Mouse (Mus musculus): ENCODE measurements around the gene Fem1a. TPM values are rescaled to one million over a fixed set of nuclear protein-coding genes. Genes with fewer than 3 reads are reported as not detected.
"Not testable (repeated sequence)": the region's sequence is repeated elsewhere in the genome, so short reads cannot be mapped to it uniquely, and the experiment has no call there.

Gene Fem1a
- polyA plus RNA-seq, 1 experiment = 10.8 TPM

- TF ChIP-seq POLR2A (IDR thresholded peaks at IDR 0.05; ENCODE audit: borderline replicate concordance, control insufficient read depth, low read depth, low read length) (0 out of 2 replicates have a peak, but pooled peaks have one; percentile 7), CTCF (IDR thresholded peaks at IDR 0.05; ENCODE audit: control insufficient read depth, insufficient read depth, low read length) (no peak)
- Histone ChIP-seq H3K4me3 (replicated peaks; ENCODE audit: control insufficient read depth, low read depth, low read length) (no peak overlapping the region), H3K4me1 (ENCODE audit: control insufficient read depth, insufficient read depth, low read length) (no peaks in the 10 kb centered on the region), H3K27ac (ENCODE audit: control insufficient read depth, insufficient read depth, low read depth, low read length, poor library complexity) (no peak overlapping the region)
- WGBS = 4% methylated on average over 33 of the region's 33 CpGs
Observed at GRCm38 (mm10) chr17:56241541-56242401, 14.8 kb upstream of the Fem1a start.

- Histone ChIP-seq H3K4me1 (ENCODE audit: control insufficient read depth, insufficient read depth, low read length) (no peaks in the 10 kb centered on the region), H3K27ac (ENCODE audit: control insufficient read depth, insufficient read depth, low read depth, low read length, poor library complexity) (no peak overlapping the region), H3K4me3 (replicated peaks; ENCODE audit: control insufficient read depth, low read depth, low read length) (no peak overlapping the region)
- WGBS = 71% methylated on average over 7 of the region's 7 CpGs
- TF ChIP-seq POLR2A (IDR thresholded peaks at IDR 0.05; ENCODE audit: borderline replicate concordance, control insufficient read depth, low read depth, low read length) (no peak), CTCF (IDR thresholded peaks at IDR 0.05; ENCODE audit: control insufficient read depth, insufficient read depth, low read length) (no peak)
Observed at GRCm38 (mm10) chr17:56245608-56246007, 11.0 kb upstream of the Fem1a start.

- no peaks in the 10 kb centered on the region for H3K4me1 ChIP-seq (ENCODE audit: control insufficient read depth, insufficient read depth, low read length)
- no peak overlapping the region for H3K4me3 ChIP-seq (replicated peaks; ENCODE audit: control insufficient read depth, low read depth, low read length)
- H3K27ac ChIP-seq (ENCODE audit: control insufficient read depth, insufficient read depth, low read depth, low read length, poor library complexity) = no peak overlapping the region
- TF ChIP-seq CTCF (IDR thresholded peaks at IDR 0.05; ENCODE audit: control insufficient read depth, insufficient read depth, low read length) (peak; percentile 61), POLR2A (IDR thresholded peaks at IDR 0.05; ENCODE audit: borderline replicate concordance, control insufficient read depth, low read depth, low read length) (no peak)
- WGBS = under 1% methylated on average over 6 of the region's 6 CpGs
Observed at GRCm38 (mm10) chr17:56251136-56251829, 5.3 kb upstream of the Fem1a start.

DNA sequence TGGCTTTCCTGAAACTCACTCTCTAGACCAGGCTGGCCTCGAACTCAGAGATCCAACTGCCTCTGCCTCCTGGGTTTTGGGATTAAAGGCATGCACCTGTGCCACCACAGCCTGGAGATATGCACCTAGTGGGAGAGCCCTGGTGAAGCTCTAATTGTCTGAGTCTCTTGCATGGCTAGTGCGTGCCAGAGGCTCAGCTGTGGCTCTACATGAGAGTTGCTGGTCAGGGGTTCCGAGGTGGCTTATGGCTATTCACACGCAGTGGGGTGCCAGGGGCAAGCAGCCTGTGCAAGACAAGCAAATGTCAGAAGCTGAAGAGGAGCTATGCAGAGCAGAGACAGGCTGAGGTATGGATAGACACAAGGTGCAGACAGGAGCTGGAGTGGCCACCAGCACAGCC, 1.9 kb upstream of the Fem1a start:
- TF ChIP-seq CTCF (IDR thresholded peaks at IDR 0.05; ENCODE audit: control insufficient read depth, insufficient read depth, low read length) (no peak), POLR2A (IDR thresholded peaks at IDR 0.05; ENCODE audit: borderline replicate concordance, control insufficient read depth, low read depth, low read length) (no peak)
- Histone ChIP-seq H3K27ac (ENCODE audit: control insufficient read depth, insufficient read depth, low read depth, low read length, poor library complexity) (no peak overlapping the region), H3K4me1 (ENCODE audit: control insufficient read depth, insufficient read depth, low read length) (no peaks in the 10 kb centered on the region; the same call in 1 of the 2 replicates), H3K4me3 (replicated peaks; ENCODE audit: control insufficient read depth, low read depth, low read length) (no peak overlapping the region)
- WGBS = 81% methylated on average over 4 of the region's 4 CpGs

DNA sequence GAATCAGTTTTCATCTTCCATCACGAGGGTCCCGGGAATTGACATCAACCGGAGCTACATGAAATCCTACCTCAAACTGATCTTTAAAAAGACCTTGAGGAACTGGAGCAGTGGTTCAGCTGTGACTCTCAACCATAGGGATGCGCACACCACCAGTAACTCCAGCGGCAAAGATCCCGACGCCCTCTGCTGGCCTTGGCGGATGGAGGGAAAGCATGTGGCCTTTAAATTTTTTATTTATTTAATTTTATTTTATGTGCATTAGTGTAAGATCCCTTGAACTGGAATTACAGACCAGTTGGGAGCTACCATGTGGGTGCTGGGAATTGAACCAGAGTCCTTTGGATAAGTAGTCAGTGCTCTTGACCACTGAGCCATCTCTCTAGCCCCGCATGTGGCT, 1.2 kb upstream of the Fem1a start:
- H3K4me1 ChIP-seq (ENCODE audit: control insufficient read depth, insufficient read depth, low read length) = no peaks in the 10 kb centered on the region; the same call in 1 of the 2 replicates
- no peak overlapping the region for H3K27ac ChIP-seq (ENCODE audit: control insufficient read depth, insufficient read depth, low read depth, low read length, poor library complexity)
- TF ChIP-seq POLR2A (IDR thresholded peaks at IDR 0.05; ENCODE audit: borderline replicate concordance, control insufficient read depth, low read depth, low read length) (no peak), CTCF (IDR thresholded peaks at IDR 0.05; ENCODE audit: control insufficient read depth, insufficient read depth, low read length) (0 out of 2 replicates have a peak, but pooled peaks have one; percentile 4)
- WGBS = 14% methylated on average over 9 of the region's 9 CpGs
- H3K4me3 ChIP-seq (replicated peaks; ENCODE audit: control insufficient read depth, low read depth, low read length) = no peak overlapping the region

- Histone ChIP-seq H3K4me3 (replicated peaks; ENCODE audit: control insufficient read depth, low read depth, low read length) (peak overlapping the region; percentile 74), H3K27ac (ENCODE audit: control insufficient read depth, insufficient read depth, low read depth, low read length, poor library complexity) (peak overlapping the region; percentile 83), H3K4me1 (ENCODE audit: control insufficient read depth, insufficient read depth, low read length) (no peaks in the 10 kb centered on the region; the same call in 1 of the 2 replicates)
- TF ChIP-seq CTCF (IDR thresholded peaks at IDR 0.05; ENCODE audit: control insufficient read depth, insufficient read depth, low read length) (peak; percentile 95), POLR2A (IDR thresholded peaks at IDR 0.05; ENCODE audit: borderline replicate concordance, control insufficient read depth, low read depth, low read length) (peak; percentile 75; the same call in 1 of the 2 replicates)
- WGBS = under 1% methylated on average over 32 of the region's 32 CpGs
Observed at GRCm38 (mm10) chr17:56255863-56256238, 759 bp upstream of the Fem1a start.

DNA sequence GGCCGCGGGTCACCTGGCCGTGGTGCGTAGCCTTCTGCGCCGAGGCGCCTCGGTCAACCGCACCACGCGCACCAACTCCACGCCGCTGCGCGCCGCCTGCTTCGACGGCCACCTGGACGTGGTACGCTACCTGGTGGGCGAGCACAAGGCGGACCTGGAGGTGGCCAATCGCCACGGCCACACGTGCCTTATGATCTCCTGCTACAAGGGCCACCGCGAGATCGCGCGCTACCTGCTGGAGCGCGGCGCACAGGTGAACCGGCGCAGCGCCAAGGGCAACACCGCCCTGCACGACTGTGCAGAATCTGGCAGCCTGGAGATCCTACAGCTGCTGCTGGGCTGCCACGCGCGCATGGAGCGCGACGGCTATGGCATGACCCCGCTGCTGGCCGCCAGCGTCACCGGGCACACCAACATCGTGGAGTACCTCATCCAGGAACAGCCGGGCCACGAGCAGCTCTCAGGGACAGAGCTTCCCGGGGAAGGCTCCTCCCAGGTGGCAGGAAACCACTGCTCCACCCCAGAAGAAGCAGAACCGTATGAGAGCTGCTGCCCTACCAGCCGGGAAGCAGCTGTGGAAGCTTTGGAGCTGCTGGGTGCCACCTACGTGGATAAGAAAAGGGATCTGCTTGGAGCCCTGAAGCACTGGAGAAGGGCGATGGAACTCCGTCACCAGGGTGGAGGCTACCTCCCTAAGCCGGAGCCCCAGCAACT, 728 bp downstream of the Fem1a start:
- Histone ChIP-seq H3K4me3 (replicated peaks; ENCODE audit: control insufficient read depth, low read depth, low read length) (peak overlapping the region; percentile 85), H3K27ac (ENCODE audit: control insufficient read depth, insufficient read depth, low read depth, low read length, poor library complexity) (peak overlapping the region; percentile 63), H3K4me1 (ENCODE audit: control insufficient read depth, insufficient read depth, low read length) (no peaks in the 10 kb centered on the region; the same call in 1 of the 2 replicates)
- 6% methylated on average over 56 of the region's 58 CpGs for WGBS
- no peak for TF ChIP-seq POLR2A (IDR thresholded peaks at IDR 0.05; ENCODE audit: borderline replicate concordance, control insufficient read depth, low read depth, low read length)
- TF ChIP-seq CTCF (IDR thresholded peaks at IDR 0.05; ENCODE audit: control insufficient read depth, insufficient read depth, low read length) = no peak

- H3K4me3 ChIP-seq (replicated peaks; ENCODE audit: control insufficient read depth, low read depth, low read length); H3K27ac ChIP-seq (ENCODE audit: control insufficient read depth, insufficient read depth, low read depth, low read length, poor library complexity); H3K4me1 ChIP-seq (ENCODE audit: control insufficient read depth, insufficient read depth, low read length): not testable (repeated sequence)
- 90% methylated on average over 19 of the region's 19 CpGs for WGBS
Observed at GRCm38 (mm10) chr17:56258269-56258668, 1.7 kb downstream of the Fem1a start.

DNA sequence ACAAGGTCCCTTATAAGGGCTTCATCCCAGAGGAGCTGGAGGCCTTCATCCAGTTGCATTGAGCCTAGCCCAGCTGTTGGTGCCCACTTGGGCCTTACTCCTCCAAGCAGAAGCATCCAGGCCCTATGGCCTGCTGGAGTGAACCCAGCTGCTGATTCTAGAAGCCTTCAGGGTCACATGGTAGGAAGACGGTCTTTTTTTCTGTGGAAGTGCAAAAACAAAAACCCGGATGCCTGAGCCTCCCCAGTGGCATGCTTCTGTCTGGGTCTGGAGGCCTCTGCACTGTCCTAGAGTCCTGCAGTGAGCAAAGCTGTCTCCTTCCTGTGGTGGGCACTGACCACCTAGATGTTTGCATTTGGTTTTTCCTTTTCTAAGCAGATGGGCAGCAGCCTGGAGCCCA, 2.2 kb downstream of the Fem1a start:
- H3K27ac ChIP-seq (ENCODE audit: control insufficient read depth, insufficient read depth, low read depth, low read length, poor library complexity); H3K4me3 ChIP-seq (replicated peaks; ENCODE audit: control insufficient read depth, low read depth, low read length); H3K4me1 ChIP-seq (ENCODE audit: control insufficient read depth, insufficient read depth, low read length): not testable (repeated sequence)
- WGBS = 65% methylated on average over 2 of the region's 2 CpGs
